Mouse (Mus musculus) embryonic fibroblast, embryonic 13.5 days (primary cell): ENCODE measurements around the gene Cramp1l. TPM values are rescaled to one million over a fixed set of nuclear protein-coding genes. Genes with fewer than 3 reads are reported as not detected.

Source experiments
- H3K27ac ChIP-seq: 2 replicates; pipeline ENCODE4 v1.5.1; 2012; ENCODE audit warnings: low read length, control low read depth, inconsistent platforms; ENCODE audit not compliant: insufficient read depth
- H3K4me1 ChIP-seq: 2 replicates; pipeline ENCODE4 v1.6.1; 2011; ENCODE audit warnings: low read length; ENCODE audit not compliant: control insufficient read depth, insufficient read depth
- H3K4me3 ChIP-seq: 2 replicates; pipeline ENCODE4 v1.5.1; 2011; ENCODE audit warnings: mild to moderate bottlenecking, control low read depth, low read length; ENCODE audit not compliant: insufficient read depth
- CTCF ChIP-seq: IDR thresholded peaks from 2 replicates; pipeline ENCODE4 v1.5.1; 2011; ENCODE audit warnings: mild to moderate bottlenecking, control low read depth, low read length, moderate library complexity, borderline replicate concordance; ENCODE audit not compliant: insufficient read depth
- POLR2A ChIP-seq: IDR thresholded peaks from 2 replicates; pipeline ENCODE4 v1.6.1; 2011; ENCODE audit warnings: low read depth, mild to moderate bottlenecking, control low read depth, low read length, moderate library complexity
- polyA plus RNA-seq: library from polyadenylated mRNA; stranded (reverse); fragments of >200 nt; gene quantifications from 2 replicates; pipeline ENCODE4 v1.2.4, GENCODE M21; 2011; ENCODE audit warnings: low read depth; ENCODE audit not compliant: missing spikeins, insufficient read length

The Cramp1l gene
- polyA plus RNA-seq, 1 experiment, result 14.3 TPM

DNA sequence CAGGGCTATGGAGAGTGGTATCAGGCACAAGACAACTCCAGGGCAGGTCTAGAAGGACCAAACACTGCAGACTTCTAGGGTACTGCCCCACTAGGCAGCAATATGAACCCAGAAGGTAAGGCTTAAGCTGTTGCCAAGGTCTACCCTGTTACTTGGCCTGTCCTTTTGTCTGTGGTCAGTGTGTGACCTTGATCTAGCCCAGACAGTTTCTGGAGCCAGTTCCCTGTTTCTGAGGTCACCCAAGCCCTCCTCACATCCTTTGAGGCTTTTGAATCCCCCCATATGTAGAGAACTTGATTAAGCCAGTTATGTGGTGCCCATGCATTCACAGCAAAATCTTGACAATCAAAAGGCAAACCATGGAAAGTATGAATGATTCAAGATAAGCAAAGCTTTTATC is 79.9 kb downstream of the Cramp1l start:
- Histone ChIP-seq H3K4me3 (peak overlapping the region; percentile 90), H3K4me1 (peaks cover 4% of the 10 kb centered on the region; the same call in 1 of the 2 replicates), H3K27ac (no peak overlapping the region)
- TF ChIP-seq CTCF (no peak), POLR2A (no peak)

DNA sequence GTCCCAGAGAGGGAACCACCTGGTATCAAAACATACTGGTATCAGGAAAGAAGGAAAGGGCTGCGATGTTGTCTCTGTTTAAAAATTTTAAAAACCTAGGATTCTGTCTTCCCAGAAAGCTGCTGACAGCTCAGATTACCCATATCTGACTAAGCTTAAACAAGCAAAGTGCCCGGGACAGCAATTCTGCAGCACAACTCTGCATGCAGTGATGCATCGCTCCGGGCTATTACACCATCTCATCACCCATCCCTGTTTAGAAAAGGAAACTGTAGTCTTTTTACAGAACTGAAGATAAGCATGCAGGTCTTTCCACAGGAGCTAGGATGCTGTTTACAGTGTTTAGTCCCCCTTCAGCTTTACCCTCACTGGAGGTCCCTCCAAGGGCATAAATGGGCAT is 80.7 kb downstream of the Cramp1l start:
- TF ChIP-seq POLR2A (no peak), CTCF (no peak)
- H3K4me3 ChIP-seq, result peak overlapping the region; percentile 90
- H3K27ac ChIP-seq, result no peak overlapping the region; the same call in 1 of the 2 replicates
- peaks cover 4% of the 10 kb centered on the region; the same call in 1 of the 2 replicates for H3K4me1 ChIP-seq

DNA sequence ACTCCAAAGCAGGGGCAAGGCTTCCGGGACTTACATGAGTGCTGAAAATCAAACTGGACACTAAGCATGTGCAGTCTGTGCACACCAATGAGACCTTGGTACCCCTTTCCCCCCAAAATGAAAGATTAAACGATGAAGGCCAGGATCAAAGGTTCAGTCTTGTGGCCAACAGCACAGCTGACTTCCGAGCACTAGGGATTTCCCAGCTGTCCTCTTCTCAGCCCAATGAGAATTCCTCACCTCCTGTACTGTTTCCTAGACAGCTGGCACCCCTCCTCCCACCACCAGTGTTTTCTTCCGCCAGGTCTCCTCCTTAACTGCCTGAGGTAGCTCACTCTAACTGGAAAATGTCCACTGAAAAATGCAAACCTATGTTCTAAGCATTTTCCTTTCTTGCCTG is 82.4 kb downstream of the Cramp1l start:
- no peak overlapping the region for H3K4me3 ChIP-seq
- no peak for TF ChIP-seq CTCF
- TF ChIP-seq POLR2A, result no peak
- no peak overlapping the region for H3K27ac ChIP-seq
- H3K4me1 ChIP-seq, result peaks cover 11% of the 10 kb centered on the region

DNA sequence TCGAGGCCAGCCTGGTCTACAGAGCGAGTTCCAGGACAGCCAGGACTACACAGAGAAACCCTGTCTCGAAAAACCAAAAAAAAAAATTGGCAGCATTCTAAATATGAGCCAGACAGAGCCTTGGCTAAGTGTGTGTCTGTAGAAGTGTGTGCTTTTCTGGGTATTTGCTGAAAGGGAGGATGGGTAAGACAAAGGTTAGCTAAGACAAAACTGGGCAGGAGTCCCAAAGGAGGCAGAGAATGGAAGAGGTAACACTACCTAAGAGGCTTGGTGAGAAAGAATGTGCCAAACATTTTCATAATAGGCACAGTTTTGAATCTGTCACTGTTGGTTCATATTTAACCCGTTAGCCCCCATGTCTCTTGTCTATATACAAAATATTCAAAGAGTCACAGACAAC is 83.2 kb downstream of the Cramp1l start:
- Histone ChIP-seq H3K4me3 (no peak overlapping the region), H3K4me1 (peaks cover 11% of the 10 kb centered on the region)

DNA sequence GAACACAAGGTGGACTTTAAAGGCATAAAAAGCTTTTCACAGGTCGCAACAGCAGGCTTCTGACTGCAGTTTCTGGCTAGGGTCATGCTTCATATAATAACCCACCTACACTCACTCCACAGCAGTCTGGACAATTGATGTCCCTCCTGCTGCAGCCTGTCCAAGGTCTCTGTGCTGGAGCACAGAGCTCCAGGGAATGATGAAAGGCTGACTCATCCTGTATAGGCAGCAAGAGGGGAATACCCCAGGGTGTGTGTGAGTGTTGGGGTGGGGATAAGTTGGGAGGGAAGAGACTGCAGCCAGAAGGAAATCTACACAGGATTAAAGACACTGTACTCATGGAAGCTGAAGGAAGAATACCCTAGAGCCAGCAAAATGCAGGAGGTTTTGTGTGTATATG is 86.1 kb downstream of the Cramp1l start:
- H3K4me1 ChIP-seq, result peaks cover 10% of the 10 kb centered on the region
- no peak overlapping the region for H3K4me3 ChIP-seq
- TF ChIP-seq POLR2A, result no peak
- peak overlapping the region; percentile 58; the same call in 1 of the 2 replicates for H3K27ac ChIP-seq

More for the DNA sequence above, 83.2 kb downstream of the Cramp1l start:
- TF ChIP-seq POLR2A (no peak), CTCF (no peak)
- no peak overlapping the region for H3K27ac ChIP-seq

DNA sequence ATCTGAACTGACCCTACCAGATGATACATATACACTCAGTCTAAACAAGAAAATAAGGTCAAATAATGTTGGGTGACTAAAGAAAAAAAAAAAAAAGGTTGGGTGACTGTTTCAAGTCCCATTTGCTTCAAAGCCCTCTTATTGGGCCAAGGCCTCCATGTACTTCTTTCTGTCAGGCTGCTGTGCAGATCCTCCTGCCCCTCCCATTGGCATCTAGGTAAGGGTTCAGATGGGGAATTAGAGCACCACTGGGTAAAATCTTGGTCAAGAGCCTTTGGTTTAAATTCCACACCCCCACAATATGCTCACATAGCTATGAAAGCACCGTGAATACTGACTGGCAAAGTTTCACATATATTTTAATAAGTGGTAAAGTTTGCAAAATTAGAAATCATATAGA is 92.3 kb downstream of the Cramp1l start:
- Histone ChIP-seq H3K4me1 (no peaks in the 10 kb centered on the region), H3K27ac (no peak overlapping the region), H3K4me3 (no peak overlapping the region)
- TF ChIP-seq CTCF, result no peak
- no peak for TF ChIP-seq POLR2A

DNA sequence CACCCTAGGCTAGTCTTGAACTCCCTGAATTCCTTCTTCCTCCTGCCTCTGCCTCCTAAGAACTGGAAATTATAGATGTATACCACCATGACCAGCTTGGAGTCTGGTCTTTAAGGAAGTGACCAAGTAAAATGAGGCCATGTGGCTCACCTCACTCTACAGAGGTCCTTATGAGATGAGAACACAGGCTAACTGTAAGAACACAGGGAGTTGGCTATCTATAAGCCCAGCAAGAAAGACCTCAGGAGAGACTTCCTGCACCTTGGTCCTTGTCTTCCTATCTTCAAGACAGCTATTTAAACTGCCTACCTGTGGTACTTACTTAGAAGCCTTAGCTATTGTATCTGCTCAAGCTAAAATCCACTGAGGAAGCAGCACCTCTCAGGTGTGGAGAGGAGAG is 101.6 kb downstream of the Cramp1l start:
- Histone ChIP-seq H3K4me1 (no peaks in the 10 kb centered on the region), H3K4me3 (no peak overlapping the region), H3K27ac (no peak overlapping the region)
- TF ChIP-seq CTCF, result no peak
- no peak for TF ChIP-seq POLR2A

Other genes with a start within 250 kb of the Cramp1l start
- not detected in 2 replicates for gene Meiob, start 211.5 kb downstream of the Cramp1l start, polyA plus RNA-seq
- gene Hagh, start 175.6 kb downstream of the Cramp1l start, polyA plus RNA-seq, result 14.3 and 18.9 TPM in 2 replicates
- 9.3 and 11.5 TPM in 2 replicates for gene Fahd1, start 165.4 kb downstream of the Cramp1l start, polyA plus RNA-seq
- not detected in 2 replicates for gene Igfals, start 149.8 kb downstream of the Cramp1l start, polyA plus RNA-seq
- gene Nubp2, start 129.4 kb downstream of the Cramp1l start, polyA plus RNA-seq, result 22.2 and 25.6 TPM in 2 replicates
- 15.5 and 17.4 TPM in 2 replicates for gene Spsb3, start 129.1 kb downstream of the Cramp1l start, polyA plus RNA-seq
- 12.4 and 14.7 TPM in 2 replicates for gene Eme2, start 120.7 kb downstream of the Cramp1l start, polyA plus RNA-seq
- gene Mrps34, start 120.7 kb downstream of the Cramp1l start, polyA plus RNA-seq, result 25.5 and 28.7 TPM in 2 replicates
- 2.7 and 4.7 TPM in 2 replicates for gene Nme3, start 119.3 kb downstream of the Cramp1l start, polyA plus RNA-seq
- 61.9 and 72.0 TPM in 2 replicates for gene Mapk8ip3, start 78.8 kb downstream of the Cramp1l start, polyA plus RNA-seq
- 90.5 and 109 TPM in 2 replicates for gene Jpt2, start 55.1 kb downstream of the Cramp1l start, polyA plus RNA-seq
- 13.1 and 17.8 TPM in 2 replicates for gene Ift140, start 297 bp upstream of the Cramp1l start, polyA plus RNA-seq
- gene Tmem204, start 67.8 kb upstream of the Cramp1l start, polyA plus RNA-seq, result 0.63 and 1.0 TPM in 2 replicates
- 9.5 and 18.7 TPM in 2 replicates for gene Telo2, start 100.2 kb upstream of the Cramp1l start, polyA plus RNA-seq
- gene Ptx4, start 105.0 kb upstream of the Cramp1l start, polyA plus RNA-seq, result not detected in 2 replicates
- gene Clcn7, start 117.6 kb upstream of the Cramp1l start, polyA plus RNA-seq, result 35.8 and 36.2 TPM in 2 replicates
- 0.20 and 0.21 TPM in 2 replicates for gene Ccdc154, start 146.7 kb upstream of the Cramp1l start, polyA plus RNA-seq
- gene Gm38655, start 159.7 kb upstream of the Cramp1l start, polyA plus RNA-seq, result not detected in 2 replicates
- gene BC003965, start 168.8 kb upstream of the Cramp1l start, polyA plus RNA-seq, result 12.3 and 12.6 TPM in 2 replicates
- gene Unkl, start 172.6 kb upstream of the Cramp1l start, polyA plus RNA-seq, result 10.1 and 12.3 TPM in 2 replicates
- gene Gnptg, start 224.3 kb upstream of the Cramp1l start, polyA plus RNA-seq, result 13.9 and 16.1 TPM in 2 replicates
- gene Tsr3, start 224.4 kb upstream of the Cramp1l start, polyA plus RNA-seq, result 17.9 and 19.8 TPM in 2 replicates
- gene Baiap3, start 240.6 kb upstream of the Cramp1l start, polyA plus RNA-seq, result not detected in 2 replicates